Comparison of ENCODE assay signal across 8 mouse cellular contexts in the genomic region with DNA sequence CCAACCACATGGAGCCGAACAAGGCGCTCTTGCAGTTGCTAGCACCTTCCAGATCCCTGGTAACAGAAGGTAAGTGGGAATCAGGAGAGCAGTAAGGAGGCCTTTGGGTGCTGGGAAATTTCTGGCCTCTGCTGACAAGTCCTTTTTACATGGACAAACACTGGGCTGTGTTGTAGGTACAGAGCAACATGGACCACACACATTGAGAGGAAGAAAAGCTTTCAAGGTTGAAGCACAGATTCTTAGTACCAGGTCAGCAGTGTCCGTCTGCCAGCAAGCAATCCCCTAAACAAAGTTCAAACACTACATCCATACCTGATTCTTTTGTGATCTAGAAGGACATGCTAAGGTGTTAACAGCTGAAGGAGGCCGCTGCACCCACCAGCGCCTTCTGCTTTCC. TPM values are rescaled to one million over a fixed set of nuclear protein-coding genes. Genes with fewer than 3 reads are reported as not detected.
DNase-seq lines count a peak whose midpoint lies in the region; ATAC-seq and TF ChIP-seq lines count a peak whose summit lies in the region.

No protein-coding gene starts in this region.

- peak; percentile 17 for DNase-seq in heart, adult 8-10 months (ENCODE audit: low spot score)
- no peak for DNase-seq in heart, postnatal 14 days
- peak; percentile 28 for DNase-seq in kidney, postnatal 0 days (ENCODE audit: low spot score)
- peak; percentile 39 for DNase-seq in neural tube, embryonic 10.5 days (ENCODE audit: extremely low spot score, low spot score)
- DNase-seq in spleen, adult 18-20 months: no peak
- DNase-seq in left cerebral cortex, adult 11 months (ENCODE audit: low spot score): no peak
- DNase-seq in spleen, postnatal 4 days (ENCODE audit: low spot score in 2 of 2): no peak

- 54% methylated on average over 5 of the region's 5 CpGs for WGBS in forebrain, embryonic 16.5 days
- WGBS in kidney, postnatal 0 days: 43% methylated on average over 5 of the region's 5 CpGs

- no peak overlapping the region for H3K27ac ChIP-seq in forebrain, embryonic 16.5 days (ENCODE audit: low read length)
- peak overlapping the region; percentile 98 for H3K27ac ChIP-seq in kidney, postnatal 0 days

- ATAC-seq in forebrain, embryonic 16.5 days: no peak
- no peak for ATAC-seq in kidney, postnatal 0 days (replicated peaks; ENCODE audit: low FRiP score, low read depth)

- peak overlapping the region; percentile 86 for H3K4me2 ChIP-seq in forebrain, embryonic 16.5 days (ENCODE audit: low read length)
- H3K4me2 ChIP-seq in kidney, postnatal 0 days (ENCODE audit: low read length): peak overlapping the region; percentile 66

- TF ChIP-seq CTCF in kidney, postnatal 0 days (IDR thresholded peaks at IDR 0.05; ENCODE audit: low read depth): no peak

- peaks cover 11% of the 10 kb centered on the region for H3K4me1 ChIP-seq in forebrain, embryonic 16.5 days (replicated peaks; ENCODE audit: control insufficient read depth, insufficient read depth, low read length)
- H3K4me1 ChIP-seq in kidney, postnatal 0 days (replicated peaks; ENCODE audit: insufficient read depth, low read length): peaks cover 10% of the 10 kb centered on the region; the same call in 1 of the 2 replicates

- no peak overlapping the region for H3K9ac ChIP-seq in forebrain, embryonic 16.5 days (replicated peaks; ENCODE audit: low read depth, low read length)
- H3K9ac ChIP-seq in kidney, postnatal 0 days (ENCODE audit: low read depth, low read length): peak overlapping the region; percentile 89

- H3K27me3 ChIP-seq in forebrain, embryonic 16.5 days (replicated peaks; ENCODE audit: control insufficient read depth, insufficient read depth, low read length): peaks cover 6% of the 10 kb centered on the region; the same call in 1 of the 2 replicates
- no peaks in the 10 kb centered on the region for H3K27me3 ChIP-seq in kidney, postnatal 0 days (ENCODE audit: insufficient read depth, low read length)

- no peaks in the 10 kb centered on the region for H3K9me3 ChIP-seq in forebrain, embryonic 16.5 days (ENCODE audit: control insufficient read depth, low read length)
- H3K9me3 ChIP-seq in kidney, postnatal 0 days (replicated peaks; ENCODE audit: low read length): no peaks in the 10 kb centered on the region

- H3K36me3 ChIP-seq in forebrain, embryonic 16.5 days (ENCODE audit: control insufficient read depth, insufficient read depth): no peaks in the 10 kb centered on the region
- H3K36me3 ChIP-seq in kidney, postnatal 0 days (ENCODE audit: insufficient read depth, low read length): no peaks in the 10 kb centered on the region

- H3K4me3 ChIP-seq in forebrain, embryonic 16.5 days (replicated peaks; ENCODE audit: low read length): peak overlapping the region; percentile 75
- H3K4me3 ChIP-seq in kidney, postnatal 0 days (replicated peaks; ENCODE audit: low read depth, low read length): peak overlapping the region; percentile 84

- intact Hi-C loops in heart, postnatal 14 days (cut with DNase I): loop anchor here (5.0 kb wide), 1 partner anchor 239 kb away; a partner anchor contains a TSS

RNA-seq across cellular contexts. Expression of a gene that starts 1.7 kb away (rescaled TPM):
- 10 to 100 TPM; 32.4 to 42.9 (median 38.5) TPM for total RNA-seq in heart, adult 8-10 months (2022)
- total RNA-seq in heart, postnatal 14 days (2021): 10 to 100 TPM; 60.8 to 65.8 TPM
- 23.7 and 23.8 TPM in 2 replicates for polyA plus RNA-seq in forebrain, embryonic 16.5 days (2015; fragmentation: Nextera tagmentation; extraction: Ambion mirVana)
- polyA plus RNA-seq in kidney, postnatal 0 days (2015; fragmentation: Nextera tagmentation; extraction: Ambion mirVana): 90.4 and 92.5 TPM in 2 replicates

Comparison
In these comparisons a context has a peak if more than half of its experiments do, and no peak if none do; other contexts are left out.
1. DNase-seq: peak in heart, adult 8-10 months (single experiment), kidney, postnatal 0 days (single experiment) and neural tube, embryonic 10.5 days (single experiment); none in heart, postnatal 14 days (0 of 2), spleen, adult 18-20 months (0 of 2), left cerebral cortex, adult 11 months (single experiment) and spleen, postnatal 4 days (0 of 2).